Mouse (Mus musculus): ENCODE measurements at regions not wholly inside any gene's neighbourhood (a gene's known extent, or its start where the extent isn't known, plus 50 kb on each side); places are given as distances from the start of the nearest gene placed in this dataset.

DNA sequence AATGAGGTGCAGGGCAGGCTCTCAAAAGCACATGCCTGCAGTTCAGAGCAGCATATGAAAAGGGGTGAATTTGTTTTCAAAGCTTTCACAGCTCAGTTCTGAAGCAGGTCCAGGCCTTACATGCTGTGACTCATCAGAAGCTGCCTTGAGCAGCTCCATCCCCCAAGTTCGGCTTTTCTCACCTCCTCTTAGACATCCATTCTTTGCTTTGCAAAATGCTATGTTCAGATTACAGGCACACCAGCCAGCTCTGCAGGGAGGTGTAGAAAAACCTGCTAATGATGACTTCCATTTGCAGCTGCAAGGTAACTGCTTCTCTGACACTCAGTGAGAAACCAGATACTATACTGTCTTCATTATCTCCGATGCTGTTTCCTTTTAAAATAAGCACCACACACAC, 532.0 kb upstream of the Tbl1xr1 start:
- TF ChIP-seq CTCF (IDR thresholded peaks at IDR 0.05) (no peak), POLR2A (IDR thresholded peaks at IDR 0.05; ENCODE audit: insufficient read depth, low read depth, low read length) (no peak)
